In genomic region chr7:130789456-130789855, GRCm38 (mm10) we compare ENCODE assay signal across 23 mouse cellular contexts. TPM values are rescaled to one million over a fixed set of nuclear protein-coding genes. Genes with fewer than 3 reads are reported as not detected.
"Had no signal": no experiment of that assay in that cellular context is flagged by ENCODE, and none has a peak within 500 bp of the region (broad histone marks: within the 10 kb centered on the region; RNA-seq: fewer than 3 reads in every experiment).

No protein-coding gene starts in this region.

- H3K4me1 ChIP-seq: megakaryocyte, embryonic 14.5 days; midbrain, embryonic 10.5 days had no signal

- H3K27ac ChIP-seq: intestine, embryonic 15.5 days; kidney, embryonic 15.5 days; limb, embryonic 12.5 days; limb, embryonic 15.5 days; liver, embryonic 15.5 days; midbrain, embryonic 10.5 days; midbrain, embryonic 13.5 days; neural tube, embryonic 13.5 days; stomach, postnatal 0 days had no signal

- H3K4me2 ChIP-seq: intestine, embryonic 15.5 days; kidney, embryonic 15.5 days; limb, embryonic 12.5 days; limb, embryonic 15.5 days; liver, embryonic 15.5 days; lung, embryonic 14.5 days; midbrain, embryonic 13.5 days; neural tube, embryonic 13.5 days had no signal

- H3K36me3 ChIP-seq: intestine, embryonic 15.5 days; kidney, embryonic 15.5 days; limb, embryonic 12.5 days; limb, embryonic 15.5 days; liver, embryonic 15.5 days; midbrain, embryonic 10.5 days; midbrain, embryonic 13.5 days; neural tube, embryonic 13.5 days had no signal

- H3K4me3 ChIP-seq: intestine, embryonic 15.5 days; kidney, embryonic 15.5 days; limb, embryonic 12.5 days; limb, embryonic 15.5 days; liver, embryonic 15.5 days; megakaryocyte, embryonic 14.5 days; midbrain, embryonic 10.5 days; midbrain, embryonic 13.5 days; myocyte; neural tube, embryonic 13.5 days had no signal

- H3K9ac ChIP-seq: intestine, embryonic 15.5 days; kidney, embryonic 15.5 days; limb, embryonic 12.5 days; limb, embryonic 15.5 days; liver, embryonic 15.5 days; lung, embryonic 14.5 days; midbrain, embryonic 13.5 days; neural tube, embryonic 13.5 days had no signal

- H3K9me3 ChIP-seq: intestine, embryonic 15.5 days; kidney, embryonic 15.5 days; limb, embryonic 12.5 days; limb, embryonic 15.5 days; liver, embryonic 15.5 days; megakaryocyte, embryonic 14.5 days; midbrain, embryonic 10.5 days; midbrain, embryonic 13.5 days; neural tube, embryonic 13.5 days had no signal

- ATAC-seq: intestine, embryonic 15.5 days; lung, postnatal 0 days; midbrain, embryonic 13.5 days; midbrain, embryonic 16.5 days had no signal

- DNase-seq: kidney, adult 11 months; kidney, postnatal 14 days; kidney, postnatal 4 days; left cerebral cortex, postnatal 4 days; lung, embryonic 14.5 days; lung, postnatal 36 days; retina, postnatal 1 day; right cerebral cortex, postnatal 25 days; thymus, postnatal 25 days had no signal

- H3K27me3 ChIP-seq: intestine, embryonic 15.5 days; kidney, embryonic 15.5 days; limb, embryonic 12.5 days; limb, embryonic 15.5 days; liver, embryonic 15.5 days; midbrain, embryonic 13.5 days; neural tube, embryonic 13.5 days had no signal

RNA-seq across cellular contexts. Expression of gene Btbd16, which starts 15.6 kb away (rescaled TPM):
- total RNA-seq: neutrophil, adult 5-6 weeks had no signal
- polyA plus RNA-seq: kidney, embryonic 15.5 days; limb, embryonic 12.5 days; liver, embryonic 15.5 days; lung, embryonic 14.5 days; lung, postnatal 0 days; midbrain, embryonic 10.5 days; midbrain, embryonic 13.5 days; midbrain, embryonic 16.5 days; myocyte had no signal
